Mouse (Mus musculus): Measurements from ENCODE around the gene 0610010K14Rik. TPM values are rescaled to one million over a fixed set of nuclear protein-coding genes. Genes with fewer than 3 reads are reported as not detected.

The 0610010K14Rik gene
- polyA plus RNA-seq, 1 experiment from 2014 or later, result 150 TPM

GRCm38 (mm10) chr11:70254337-70254736 lies 16.6 kb upstream of the 0610010K14Rik start:
- 0 out of 2 replicates have a peak, but pooled peaks cover 2% of the 10 kb centered on the region for H3K4me1 ChIP-seq (replicated peaks; ENCODE audit: insufficient read depth, low read length)
- H3K9me3 ChIP-seq (replicated peaks; ENCODE audit: low read length), result no peaks in the 10 kb centered on the region
- 0 out of 2 replicates have a peak, but pooled peaks cover 14% of the 10 kb centered on the region for H3K27me3 ChIP-seq (ENCODE audit: insufficient read depth, low read length)
- H3K9ac ChIP-seq (ENCODE audit: low read depth, low read length), result no peak overlapping the region
- no peak for TF ChIP-seq CTCF (IDR thresholded peaks at IDR 0.05; ENCODE audit: low read depth)
- peak overlapping the region; percentile 61 for H3K4me2 ChIP-seq (ENCODE audit: low read length)
- no peaks in the 10 kb centered on the region for H3K36me3 ChIP-seq (ENCODE audit: insufficient read depth, low read length)
- 3% methylated on average over 18 of the region's 18 CpGs for WGBS
- 0 out of 2 replicates have a peak overlapping the region, but pooled peaks have one; percentile 2 for H3K27ac ChIP-seq
- no peak for DNase-seq (ENCODE audit: low spot score)
- ATAC-seq (replicated peaks; ENCODE audit: low FRiP score, low read depth), result no peak
- H3K4me3 ChIP-seq (replicated peaks; ENCODE audit: low read depth, low read length), result peak overlapping the region; percentile 33

GRCm38 (mm10) chr11:70251853-70252252 lies 14.1 kb upstream of the 0610010K14Rik start:
- H3K9me3 ChIP-seq (replicated peaks; ENCODE audit: low read length), result no peaks in the 10 kb centered on the region
- WGBS, result 71% methylated on average over 8 of the region's 8 CpGs
- no peaks in the 10 kb centered on the region for H3K36me3 ChIP-seq (ENCODE audit: insufficient read depth, low read length)
- H3K4me3 ChIP-seq (replicated peaks; ENCODE audit: low read depth, low read length), result no peak overlapping the region
- no peak overlapping the region for H3K27ac ChIP-seq
- no peak for ATAC-seq (replicated peaks; ENCODE audit: low FRiP score, low read depth)
- no peak overlapping the region for H3K9ac ChIP-seq (ENCODE audit: low read depth, low read length)
- H3K4me1 ChIP-seq (replicated peaks; ENCODE audit: insufficient read depth, low read length), result 0 out of 2 replicates have a peak, but pooled peaks cover 2% of the 10 kb centered on the region
- H3K27me3 ChIP-seq (ENCODE audit: insufficient read depth, low read length), result 0 out of 2 replicates have a peak, but pooled peaks cover 14% of the 10 kb centered on the region
- H3K4me2 ChIP-seq (ENCODE audit: low read length), result no peak overlapping the region
- DNase-seq (ENCODE audit: low spot score), result no peak
- TF ChIP-seq CTCF (IDR thresholded peaks at IDR 0.05; ENCODE audit: low read depth), result no peak

GRCm38 (mm10) chr11:70250150-70250549 lies 12.4 kb upstream of the 0610010K14Rik start:
- H3K27ac ChIP-seq, result no peak overlapping the region
- no peak overlapping the region for H3K4me2 ChIP-seq (ENCODE audit: low read length)
- DNase-seq (ENCODE audit: low spot score) (no peak), ATAC-seq (replicated peaks; ENCODE audit: low FRiP score, low read depth) (no peak)
- H3K4me1 ChIP-seq (replicated peaks; ENCODE audit: insufficient read depth, low read length), result 0 out of 2 replicates have a peak, but pooled peaks cover 2% of the 10 kb centered on the region
- H3K27me3 ChIP-seq (ENCODE audit: insufficient read depth, low read length), result 0 out of 2 replicates have a peak, but pooled peaks cover 14% of the 10 kb centered on the region
- no peaks in the 10 kb centered on the region for H3K9me3 ChIP-seq (replicated peaks; ENCODE audit: low read length)
- 67% methylated on average over 11 of the region's 11 CpGs for WGBS
- H3K36me3 ChIP-seq (ENCODE audit: insufficient read depth, low read length), result no peaks in the 10 kb centered on the region
- H3K9ac ChIP-seq (ENCODE audit: low read depth, low read length), result no peak overlapping the region
- TF ChIP-seq CTCF (IDR thresholded peaks at IDR 0.05; ENCODE audit: low read depth), result no peak
- no peak overlapping the region for H3K4me3 ChIP-seq (replicated peaks; ENCODE audit: low read depth, low read length)

- H3K9me3 ChIP-seq (replicated peaks; ENCODE audit: low read length), result no peaks in the 10 kb centered on the region
- WGBS, result 49% methylated on average over 9 of the region's 9 CpGs
- no peak overlapping the region for H3K4me2 ChIP-seq (ENCODE audit: low read length)
- DNase-seq (ENCODE audit: low spot score), result peak; percentile 72
- no peak for ATAC-seq (replicated peaks; ENCODE audit: low FRiP score, low read depth)
- H3K36me3 ChIP-seq (ENCODE audit: insufficient read depth, low read length), result no peaks in the 10 kb centered on the region
- no peak overlapping the region for H3K4me3 ChIP-seq (replicated peaks; ENCODE audit: low read depth, low read length)
- TF ChIP-seq CTCF (IDR thresholded peaks at IDR 0.05; ENCODE audit: low read depth), result peak; percentile 95
- no peaks in the 10 kb centered on the region for H3K27me3 ChIP-seq (ENCODE audit: insufficient read depth, low read length)
- H3K9ac ChIP-seq (ENCODE audit: low read depth, low read length), result no peak overlapping the region
- no peak overlapping the region for H3K27ac ChIP-seq
- H3K4me1 ChIP-seq (replicated peaks; ENCODE audit: insufficient read depth, low read length), result no peaks in the 10 kb centered on the region
Observed at GRCm38 (mm10) chr11:70247136-70247845, 9.6 kb upstream of the 0610010K14Rik start.

GRCm38 (mm10) chr11:70242591-70242990 lies 4.9 kb upstream of the 0610010K14Rik start:
- Histone ChIP-seq H3K36me3 (ENCODE audit: insufficient read depth, low read length) (no peaks in the 10 kb centered on the region), H3K27me3 (ENCODE audit: insufficient read depth, low read length) (no peaks in the 10 kb centered on the region), H3K9ac (ENCODE audit: low read depth, low read length) (no peak overlapping the region), H3K27ac (no peak overlapping the region), H3K4me2 (ENCODE audit: low read length) (no peak overlapping the region), H3K4me1 (replicated peaks; ENCODE audit: insufficient read depth, low read length) (peaks cover 7% of the 10 kb centered on the region), H3K4me3 (replicated peaks; ENCODE audit: low read depth, low read length) (no peak overlapping the region), H3K9me3 (replicated peaks; ENCODE audit: low read length) (no peaks in the 10 kb centered on the region)
- ATAC-seq (replicated peaks; ENCODE audit: low FRiP score, low read depth) (no peak), DNase-seq (ENCODE audit: low spot score) (no peak)
- TF ChIP-seq CTCF (IDR thresholded peaks at IDR 0.05; ENCODE audit: low read depth), result no peak
- WGBS, result 65% methylated on average over 11 of the region's 11 CpGs

GRCm38 (mm10) chr11:70239541-70240279 lies 2.0 kb upstream of the 0610010K14Rik start, which contains the start of the genes Gm21988 and Rnasek:
Gene Gm21988, minus strand, starts transcription at chr11:70239830.
Gene Rnasek, minus strand, starts transcription at chr11:70239842.
- Histone ChIP-seq H3K4me3 (replicated peaks; ENCODE audit: low read depth, low read length) (peak within 1 kb of the TSS; percentile 71), H3K36me3 (ENCODE audit: insufficient read depth, low read length) (peaks cover 8% of the 10 kb centered on the region; the same call in 1 of the 2 replicates), H3K9me3 (replicated peaks; ENCODE audit: low read length) (no peaks in the 10 kb centered on the region), H3K4me1 (replicated peaks; ENCODE audit: insufficient read depth, low read length) (peaks cover 14% of the 10 kb centered on the region), H3K27me3 (ENCODE audit: insufficient read depth, low read length) (no peaks in the 10 kb centered on the region), H3K9ac (ENCODE audit: low read depth, low read length) (peak within 1 kb of the TSS; percentile 73), H3K4me2 (ENCODE audit: low read length) (peak within 1 kb of the TSS; percentile 93), H3K27ac (peak within 1 kb of the TSS; percentile 95)
- DNase-seq (ENCODE audit: low spot score) (peak; percentile 96), ATAC-seq (replicated peaks; ENCODE audit: low FRiP score, low read depth) (peak; percentile 31)
- under 1% methylated on average over 34 of the region's 35 CpGs for WGBS
- no peak for TF ChIP-seq CTCF (IDR thresholded peaks at IDR 0.05; ENCODE audit: low read depth)

Measured in kidney, postnatal 0 days (tissue).